Mouse (Mus musculus): ENCODE measurements around the gene Gm12830. TPM values are rescaled to one million over a fixed set of nuclear protein-coding genes. Genes with fewer than 3 reads are reported as not detected.

The Gm12830 gene
- not detected for polyA plus RNA-seq (2017; shearing (Covaris generic))

DNA sequence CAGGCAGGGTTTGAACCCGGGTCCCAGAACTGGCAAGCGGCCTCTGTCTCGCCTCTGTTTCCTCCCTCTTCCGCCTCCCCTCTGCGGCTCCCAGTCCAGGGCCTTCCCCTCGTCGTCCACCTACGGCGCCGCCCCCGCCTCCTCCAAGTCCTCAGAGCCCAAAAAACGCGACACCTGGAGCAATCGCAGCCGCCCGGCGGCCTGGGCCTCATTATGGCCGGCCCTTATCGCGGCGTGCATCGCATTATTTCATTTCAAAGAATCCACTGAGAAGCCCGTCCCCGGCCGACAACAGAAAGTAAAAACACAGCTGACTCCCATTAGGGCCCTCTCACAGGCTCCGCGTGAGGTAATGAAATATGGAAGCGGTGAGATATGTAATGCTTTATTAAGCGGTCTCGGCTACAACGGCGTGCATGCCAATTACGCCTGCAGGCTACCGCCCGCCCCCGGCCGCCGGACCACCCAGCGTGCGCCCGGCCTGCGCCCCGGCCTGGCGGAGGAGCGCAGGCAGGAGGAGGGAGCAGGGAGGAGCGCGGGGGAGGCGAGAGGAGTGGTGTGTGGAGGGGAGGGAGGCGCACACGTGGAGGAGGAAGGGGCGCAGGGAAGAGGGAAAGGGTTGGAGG, at the start of gene Gm12830:
Gene Gm12830 (plus strand): TSS at position 156 of the 626 bp plus-strand sequence.
- no peak for ATAC-seq

DNA sequence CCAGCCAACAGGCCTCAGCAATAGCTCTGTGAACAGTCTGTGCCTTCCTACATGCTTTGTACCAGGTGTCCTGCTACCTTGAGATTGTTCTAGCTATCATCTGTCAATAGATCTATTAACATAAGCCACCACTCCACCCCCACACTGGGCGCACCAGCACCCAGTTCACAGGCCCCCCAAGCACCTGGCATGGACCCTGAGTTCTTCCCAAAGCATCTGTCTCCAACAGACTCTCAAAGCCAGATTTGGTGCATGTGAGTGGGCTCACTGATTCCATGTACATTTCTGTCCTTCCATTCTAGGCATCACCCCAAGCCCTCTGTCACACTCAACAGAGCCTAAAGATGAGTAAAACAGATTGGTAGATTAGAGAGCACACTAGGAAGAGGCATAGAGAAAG, 48.2 kb upstream of the Gm12830 start:
- no peak for ATAC-seq

DNA sequence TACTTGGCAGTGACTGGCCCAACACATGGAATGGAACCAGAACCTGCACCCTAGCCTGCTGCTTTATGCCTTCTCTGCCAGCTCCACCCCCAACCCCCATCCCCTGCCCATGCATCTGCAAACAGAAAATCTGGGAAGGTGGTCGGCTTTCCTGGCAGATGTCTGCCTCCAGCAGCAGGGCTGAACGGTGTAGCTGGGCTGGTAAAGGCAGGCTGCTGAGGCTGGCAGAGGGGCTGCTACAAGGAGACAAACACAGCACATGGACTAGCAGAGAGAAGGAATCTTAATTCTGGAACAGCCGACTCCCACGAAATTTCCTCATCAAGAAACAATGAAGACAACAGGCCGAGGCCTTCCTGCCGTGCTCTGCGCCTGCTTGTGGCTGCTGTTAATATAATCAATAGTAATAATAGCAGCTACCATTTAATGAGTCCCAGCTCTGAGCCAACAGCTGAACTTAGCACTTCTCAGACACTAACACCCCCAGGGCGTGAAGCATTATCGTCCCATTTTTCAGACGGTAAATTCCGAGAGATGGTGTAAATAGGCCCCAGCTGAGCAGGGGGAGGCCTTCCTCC, 43.8 kb upstream of the Gm12830 start:
- no peak for ATAC-seq

DNA sequence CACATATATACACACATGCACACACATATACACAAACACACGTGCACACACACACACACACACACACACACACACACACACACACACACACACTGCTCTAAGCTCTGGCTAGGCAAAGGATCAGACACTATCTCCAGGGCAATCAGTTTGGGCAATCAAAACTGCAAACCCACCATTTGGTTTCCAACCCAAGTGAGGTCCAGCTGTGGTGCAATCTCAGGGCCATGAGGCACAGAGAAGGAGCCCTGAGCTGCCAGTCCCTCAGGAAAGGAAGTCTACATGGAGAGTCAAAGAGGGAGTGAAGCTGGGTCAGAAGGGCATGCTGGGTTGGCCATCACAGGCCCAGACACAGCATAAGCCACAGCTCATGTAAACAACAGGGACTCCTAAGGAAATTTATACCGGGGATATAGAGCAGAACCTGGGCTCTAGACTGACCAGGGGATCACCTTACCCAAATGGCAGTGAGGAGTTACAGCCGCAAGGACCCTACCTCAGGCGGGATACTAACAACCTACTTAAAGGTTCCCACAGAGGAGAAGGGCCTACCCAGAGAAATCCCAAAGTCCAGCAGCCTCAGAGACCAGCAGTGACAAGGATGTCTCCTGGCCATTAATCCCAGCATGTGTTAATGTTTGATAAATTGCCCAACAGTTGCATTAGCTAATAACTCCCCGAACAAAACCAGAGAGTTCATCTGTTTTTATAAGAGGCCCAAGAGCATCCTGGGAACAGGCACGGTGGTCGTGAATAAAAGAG, 42.6 kb upstream of the Gm12830 start:
- no peak for ATAC-seq

DNA sequence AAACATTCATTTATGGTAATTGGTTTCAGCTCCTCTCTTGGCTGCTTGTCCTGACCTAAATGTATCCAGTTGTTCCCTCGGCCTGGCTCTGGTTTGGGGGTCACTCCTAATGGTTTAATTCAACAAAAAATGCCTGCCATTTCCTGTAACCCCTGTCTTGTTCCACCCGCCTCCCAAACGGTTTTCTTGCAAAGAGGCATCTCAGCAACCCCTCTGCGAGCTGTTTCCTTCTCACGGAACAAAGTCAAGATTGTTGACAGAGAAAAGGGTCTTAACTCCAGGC, 42.1 kb upstream of the Gm12830 start:
- no peak for ATAC-seq

DNA sequence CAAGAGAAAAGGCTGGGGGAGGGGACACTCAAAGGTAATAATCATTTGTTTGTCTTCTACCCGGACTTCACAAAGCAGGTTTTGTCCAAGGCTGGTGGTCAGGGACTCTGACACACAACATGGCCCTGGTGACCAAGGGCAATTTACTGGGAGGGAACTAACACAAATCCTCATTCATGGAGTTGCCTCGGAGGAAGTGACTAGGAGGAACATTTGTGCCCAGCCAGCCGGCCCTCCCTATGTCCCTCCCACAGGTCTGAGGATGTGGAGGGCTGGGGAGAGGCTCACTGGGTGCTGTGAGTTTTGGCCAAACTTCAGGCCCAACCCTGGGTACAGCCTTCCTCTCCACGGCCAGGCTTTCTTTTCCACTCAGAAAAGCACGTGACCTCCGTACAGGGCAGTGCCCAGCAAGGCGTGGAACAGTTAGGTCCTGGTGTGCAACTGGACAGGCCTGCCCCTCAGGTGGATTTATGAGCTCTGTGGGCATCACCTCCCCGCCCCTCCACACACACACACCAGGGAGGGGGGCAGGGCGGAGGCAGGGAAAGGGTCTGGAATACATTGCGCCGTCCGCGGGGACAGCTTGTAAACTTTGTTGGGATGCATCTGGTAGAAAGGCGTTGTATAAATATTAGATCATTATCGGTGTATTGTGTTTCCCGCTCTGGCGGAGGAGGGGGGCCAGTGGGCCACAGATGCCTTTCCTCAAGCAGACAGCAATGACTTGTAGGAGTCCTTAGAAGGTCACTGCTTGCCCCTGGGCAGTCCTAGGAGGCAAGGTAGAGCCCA, 41.6 kb upstream of the Gm12830 start:
- no peak for ATAC-seq

DNA sequence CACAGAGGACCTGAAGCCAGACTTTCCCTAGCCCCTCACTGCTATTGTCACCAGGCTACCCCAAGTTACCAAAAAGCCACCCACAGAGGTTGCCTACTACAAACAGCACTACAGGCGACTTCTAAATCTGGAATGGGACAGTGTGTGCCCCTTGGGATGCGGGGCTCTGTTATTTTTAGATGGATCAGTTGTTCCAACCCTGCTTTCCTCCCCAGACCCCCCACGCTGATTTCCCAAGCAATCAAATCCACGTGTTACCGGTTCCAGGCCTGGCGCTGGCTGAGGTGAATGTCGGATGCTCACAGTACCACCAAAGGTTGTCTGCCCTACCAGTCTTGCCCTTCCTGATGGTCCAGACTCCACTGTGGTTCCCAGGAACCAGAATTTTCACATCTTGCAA, 38.7 kb upstream of the Gm12830 start:
- ATAC-seq: no peak

DNA sequence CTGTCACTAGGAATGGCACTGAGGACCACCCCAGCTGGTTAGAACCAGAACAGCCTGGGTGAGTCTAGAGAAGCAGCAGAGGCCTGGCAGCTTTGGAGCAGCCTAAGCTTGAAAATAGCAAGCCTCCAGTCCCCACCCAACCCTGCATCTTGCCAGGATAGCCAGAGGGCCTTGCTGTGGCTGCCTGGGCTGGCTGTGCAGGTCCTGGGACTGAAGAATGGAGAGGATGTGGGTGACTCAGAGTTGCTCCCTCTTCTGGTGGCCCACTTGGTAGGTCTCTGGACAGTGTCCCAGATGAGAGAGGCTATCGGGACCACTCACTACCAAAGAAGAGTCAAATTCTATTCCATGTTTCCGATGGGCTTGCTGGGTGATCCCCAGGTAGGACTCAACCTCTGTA, 36.8 kb upstream of the Gm12830 start:
- no peak for ATAC-seq

DNA sequence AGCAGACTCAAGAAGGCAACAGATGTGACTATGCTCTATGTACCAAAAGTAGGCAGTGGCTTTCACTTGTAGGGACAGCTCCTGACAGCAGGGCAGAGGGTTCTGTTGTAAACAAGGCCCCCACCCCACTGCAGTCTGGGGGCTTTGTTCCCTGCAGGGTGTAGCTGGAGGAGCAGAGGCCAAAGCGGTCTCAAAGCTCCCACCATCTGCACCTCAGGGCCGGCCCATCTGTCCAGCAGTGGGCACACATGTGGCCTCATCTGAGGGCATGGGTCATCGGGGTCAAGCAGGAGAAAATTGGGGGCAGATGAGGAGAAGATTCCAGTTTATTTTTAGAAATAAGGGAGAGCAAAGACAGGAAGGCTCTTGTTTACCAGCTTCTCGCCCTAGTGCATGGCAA, 32.7 kb upstream of the Gm12830 start:
- ATAC-seq: no peak

DNA sequence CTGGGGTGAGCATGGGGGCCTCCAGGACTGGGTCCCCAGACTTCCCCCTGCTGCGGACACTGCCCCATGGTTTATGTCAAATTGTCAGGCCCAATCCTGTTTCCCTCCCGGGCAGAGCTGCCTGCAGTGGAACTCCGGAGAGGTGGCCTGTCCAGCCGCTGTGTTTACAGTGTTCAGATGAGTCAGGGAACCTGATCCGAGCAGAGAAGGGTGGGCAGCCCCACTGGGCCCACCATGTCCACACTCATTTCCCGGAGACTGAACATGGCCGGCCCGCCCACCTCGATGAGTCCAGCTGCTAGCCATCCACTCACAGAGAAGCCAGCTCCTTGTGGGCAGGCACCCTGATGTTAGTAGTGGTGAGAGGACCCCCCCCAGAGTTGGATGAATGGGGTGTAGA, 29.9 kb upstream of the Gm12830 start:
- ATAC-seq: no peak

DNA sequence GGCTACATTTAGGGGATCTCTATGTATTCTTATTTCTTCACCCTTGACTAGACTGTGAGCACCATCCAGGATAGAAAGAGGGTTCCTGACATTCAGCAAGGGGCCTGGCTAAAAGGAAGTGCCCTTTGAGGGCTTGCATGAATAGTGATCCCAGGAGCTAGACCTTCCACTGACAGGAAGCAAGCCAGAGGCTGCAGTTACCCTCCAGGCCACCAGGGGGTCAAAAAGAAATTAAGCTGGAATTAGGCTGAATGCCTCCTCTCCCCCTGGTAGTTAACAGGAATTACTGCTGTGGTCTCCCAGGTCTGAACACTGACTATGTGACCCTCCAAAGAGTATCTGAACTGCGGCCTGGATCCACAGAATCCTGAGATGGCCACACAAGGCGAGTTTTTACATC, 27.7 kb upstream of the Gm12830 start:
- ATAC-seq: no peak

DNA sequence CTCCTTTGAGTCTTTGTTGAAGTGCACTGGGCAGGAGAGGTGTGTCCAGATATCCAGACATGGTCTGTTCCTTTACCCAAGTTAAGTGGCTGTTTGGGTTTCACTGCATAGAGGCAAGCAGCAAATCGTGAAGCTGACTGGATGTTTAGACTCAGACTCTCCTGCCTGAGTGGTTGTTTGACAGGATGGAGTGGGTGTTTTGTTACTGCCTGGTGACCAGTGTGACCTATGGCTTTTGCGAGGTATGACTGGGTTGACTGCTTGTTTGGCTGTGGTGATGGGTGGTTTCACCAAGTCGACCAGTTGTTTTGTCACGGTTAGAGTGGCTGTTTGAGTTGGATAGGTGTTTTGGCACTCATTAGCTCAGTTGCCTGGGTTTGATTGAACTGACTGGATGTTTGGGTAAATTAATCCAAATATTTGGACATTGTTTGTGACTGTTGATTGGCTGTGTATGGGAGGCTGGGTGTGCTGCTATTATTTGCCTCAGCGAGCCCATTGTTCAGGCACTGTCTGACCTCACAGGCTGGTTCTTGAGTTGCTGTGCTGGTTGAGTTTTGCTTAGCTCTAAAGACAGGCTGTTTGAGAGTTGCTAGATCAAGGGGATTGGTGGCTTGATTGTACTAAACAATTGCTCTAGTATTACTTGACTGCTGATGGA, 24.1 kb upstream of the Gm12830 start:
- no peak for ATAC-seq

DNA sequence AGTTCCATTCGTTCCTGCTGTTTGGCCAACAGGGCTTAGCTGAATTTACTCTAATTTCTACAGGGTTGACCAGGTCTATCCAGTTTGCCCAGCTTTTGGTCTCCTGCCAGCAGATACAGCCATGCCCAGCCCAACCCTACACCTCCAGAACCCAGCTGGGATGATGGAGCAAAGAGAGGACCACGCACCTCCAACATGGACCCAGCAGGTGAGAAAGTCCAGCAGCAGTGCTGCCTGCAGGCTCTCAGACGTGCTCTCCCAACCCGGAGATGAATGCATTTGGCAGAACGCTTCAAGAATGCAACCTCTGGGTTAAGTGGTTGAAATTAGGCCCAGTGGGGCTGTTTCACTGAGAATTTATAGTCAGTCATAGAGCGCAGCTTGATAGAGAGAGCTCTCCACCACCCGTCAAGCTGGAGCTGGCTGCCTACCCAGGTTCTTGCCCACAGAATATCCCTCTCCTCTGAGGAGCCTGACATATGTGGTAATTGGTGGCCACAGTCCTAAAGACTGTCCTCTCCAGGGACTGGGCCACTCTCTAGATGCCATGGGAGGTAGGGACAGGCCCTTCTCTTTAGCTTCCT, 23.4 kb upstream of the Gm12830 start:
- no peak for ATAC-seq

DNA sequence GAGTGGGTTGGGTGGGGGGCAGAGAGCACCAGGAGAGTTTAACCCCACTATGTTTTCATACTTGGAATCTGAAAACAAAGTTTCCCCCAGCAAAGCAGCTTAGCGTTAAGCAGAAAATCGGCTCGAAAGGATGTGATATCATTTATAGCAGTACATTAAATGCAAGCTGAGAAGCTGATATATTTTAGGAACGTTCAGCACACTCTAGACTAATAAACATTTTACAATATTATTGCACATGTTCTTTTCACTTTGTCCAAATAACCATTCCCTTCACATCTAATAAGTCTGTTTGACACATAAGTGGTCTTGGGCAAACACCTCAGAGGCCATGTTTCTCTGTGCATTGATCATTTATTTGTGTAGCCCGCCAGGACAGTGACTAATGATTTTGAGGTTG, 17.4 kb upstream of the Gm12830 start:
- ATAC-seq: no peak

DNA sequence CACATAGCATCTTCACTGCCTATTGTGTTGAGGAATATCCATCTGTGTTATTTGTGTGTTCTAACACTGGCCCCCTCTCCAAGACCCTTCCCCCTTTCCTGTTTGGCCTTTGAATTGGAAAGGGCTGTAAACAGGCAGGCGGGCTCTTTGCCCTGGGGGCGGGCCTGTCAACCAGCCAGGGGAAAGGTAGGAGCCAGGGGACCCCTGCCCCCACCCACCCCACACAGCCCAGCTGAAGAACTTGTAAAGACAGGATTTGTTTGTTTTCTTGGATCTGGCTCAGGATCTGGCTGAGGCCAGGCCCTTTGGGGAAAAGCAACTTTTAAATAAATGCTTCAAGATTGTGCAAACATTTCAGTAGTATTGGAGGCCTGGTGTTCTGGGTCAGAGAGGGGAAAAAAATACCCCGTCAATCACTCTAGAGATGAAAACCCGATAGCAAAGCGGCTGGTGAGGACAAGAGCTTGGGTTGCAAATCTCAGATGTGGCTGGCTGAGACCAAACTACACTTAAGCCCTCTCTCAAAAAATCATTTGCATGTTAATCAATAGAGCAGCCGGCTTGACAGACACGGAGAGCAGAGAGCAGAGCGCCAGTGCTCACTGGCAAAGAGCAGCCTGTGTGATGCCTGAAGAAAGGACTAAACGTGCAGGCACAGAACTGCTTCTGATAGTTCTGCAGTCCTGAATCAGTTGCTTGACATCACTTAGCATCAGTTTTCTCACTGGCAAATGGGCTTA, 2.4 kb upstream of the Gm12830 start:
- ATAC-seq: no peak

DNA sequence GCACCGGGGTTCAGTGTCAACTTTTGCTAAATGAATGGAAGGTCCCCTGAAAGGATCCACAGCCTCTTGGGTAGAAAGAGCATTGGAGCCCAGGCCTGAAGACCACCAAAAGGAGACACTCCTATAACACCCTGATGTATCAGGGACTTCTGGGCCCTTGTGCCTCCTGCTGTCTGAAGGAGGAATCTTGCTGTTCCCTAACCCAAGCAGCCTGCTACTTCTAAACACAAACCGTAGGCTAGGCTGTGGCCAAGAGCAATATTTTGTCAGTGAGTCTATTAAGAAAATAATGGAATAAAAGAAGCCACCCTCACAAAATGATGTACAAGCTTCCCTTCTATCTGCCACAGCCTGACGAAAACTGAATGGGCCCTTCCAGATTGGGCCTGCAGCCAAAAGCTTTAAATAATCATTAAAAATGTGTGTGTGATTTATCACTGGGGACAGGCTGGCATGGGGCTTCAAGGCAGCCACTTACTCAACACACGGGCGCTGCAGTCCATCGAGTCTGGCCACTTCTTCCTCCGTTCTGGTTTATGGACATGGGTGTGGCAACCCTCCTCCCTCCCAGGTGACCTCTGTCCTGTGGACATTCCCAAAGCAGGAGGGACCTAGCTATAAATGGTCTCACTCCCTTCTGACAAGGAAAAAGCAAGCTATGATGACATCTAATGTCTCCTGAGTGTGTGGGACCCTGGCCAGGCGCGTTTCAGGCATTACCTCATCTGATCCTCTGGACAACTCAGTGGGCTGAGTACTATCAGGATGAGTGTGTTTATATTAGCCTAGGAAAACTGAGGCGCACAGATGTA, 13.5 kb downstream of the Gm12830 start:
- ATAC-seq: no peak

DNA sequence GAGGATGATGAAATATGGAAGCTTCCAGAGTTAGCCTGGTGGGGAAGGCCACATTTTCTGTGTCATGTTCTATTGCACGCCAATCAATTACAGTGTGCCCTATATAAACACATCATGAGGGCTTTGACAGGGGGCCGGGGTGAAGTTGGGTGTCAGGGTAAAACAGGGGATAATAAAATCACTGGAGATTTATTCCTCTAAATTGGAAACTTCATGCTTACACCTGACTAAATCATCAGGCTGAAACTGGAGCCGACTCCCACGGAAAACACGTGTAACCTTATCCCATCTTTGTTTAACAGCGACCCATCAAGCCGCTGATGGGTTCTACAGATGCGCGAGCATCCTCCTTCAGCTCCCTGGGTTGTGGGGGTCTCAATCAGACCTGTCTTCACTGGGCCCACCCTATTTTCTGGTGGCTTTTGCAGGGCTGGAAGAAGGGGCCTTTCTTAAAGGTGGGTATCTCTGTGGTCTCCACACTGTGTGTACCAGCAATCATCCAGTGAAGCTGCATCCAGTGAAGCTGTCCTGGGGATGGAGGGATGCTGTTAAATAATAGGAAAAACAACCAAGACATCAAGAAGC, 19.9 kb downstream of the Gm12830 start:
- no peak for ATAC-seq

DNA sequence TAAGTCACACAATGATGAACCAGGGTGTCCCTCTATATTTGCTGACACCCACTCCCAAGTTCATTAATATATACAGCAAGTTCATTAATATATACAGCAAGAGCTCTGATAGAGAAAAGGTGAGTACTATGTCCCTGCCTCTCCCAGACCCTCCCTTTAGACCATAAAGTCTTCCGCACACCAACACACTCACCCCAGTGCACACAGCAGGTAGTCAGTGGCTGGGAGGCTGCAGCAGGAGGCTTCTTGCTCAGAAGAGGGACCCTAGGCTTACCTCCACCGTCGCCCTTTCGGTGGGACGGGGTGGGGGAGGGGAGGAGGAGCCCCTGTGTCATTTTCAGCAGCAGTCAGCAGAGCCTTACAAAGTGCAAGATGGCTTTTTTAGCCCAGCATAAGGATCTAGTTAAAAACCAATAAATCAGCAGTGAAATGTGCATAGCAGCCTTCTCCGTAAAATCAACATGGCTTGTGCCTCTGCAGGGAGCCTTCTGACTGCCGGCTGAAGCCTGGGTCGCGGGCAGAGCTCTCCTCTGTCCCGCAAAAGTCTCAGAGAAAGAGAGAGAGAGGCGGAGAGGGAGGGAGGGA, 20.9 kb downstream of the Gm12830 start:
- no peak for ATAC-seq

DNA sequence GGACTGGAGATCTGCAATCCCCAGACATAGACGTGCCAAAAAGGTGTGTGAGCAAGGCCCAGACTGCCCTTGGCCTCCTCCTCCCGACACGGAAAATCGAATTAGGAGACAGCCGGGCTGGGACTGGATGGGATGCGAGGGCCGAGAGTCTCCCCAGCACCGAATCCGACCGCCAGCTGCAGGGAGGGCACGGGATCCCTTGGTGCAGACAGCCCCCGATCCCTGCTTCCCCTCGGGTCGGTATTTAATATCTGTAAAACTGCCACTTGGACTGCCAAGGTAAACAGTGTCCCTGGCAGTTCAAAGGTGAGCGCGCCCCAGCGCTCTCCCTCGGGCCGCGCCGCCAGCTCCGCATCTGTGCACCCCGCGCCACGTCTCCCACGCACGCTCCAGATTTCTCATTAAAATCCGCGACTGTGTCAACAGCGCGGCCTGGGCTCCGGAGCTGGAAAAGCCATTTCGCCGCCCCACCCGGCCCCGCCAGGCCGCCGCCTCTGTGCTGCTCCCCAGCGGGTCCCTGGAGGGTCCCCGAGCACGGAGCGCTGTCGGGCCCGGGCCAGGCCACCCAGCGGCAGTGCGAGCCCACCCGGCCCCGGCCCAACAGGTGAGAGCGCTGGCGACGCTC, 21.7 kb downstream of the Gm12830 start:
- no peak for ATAC-seq

DNA sequence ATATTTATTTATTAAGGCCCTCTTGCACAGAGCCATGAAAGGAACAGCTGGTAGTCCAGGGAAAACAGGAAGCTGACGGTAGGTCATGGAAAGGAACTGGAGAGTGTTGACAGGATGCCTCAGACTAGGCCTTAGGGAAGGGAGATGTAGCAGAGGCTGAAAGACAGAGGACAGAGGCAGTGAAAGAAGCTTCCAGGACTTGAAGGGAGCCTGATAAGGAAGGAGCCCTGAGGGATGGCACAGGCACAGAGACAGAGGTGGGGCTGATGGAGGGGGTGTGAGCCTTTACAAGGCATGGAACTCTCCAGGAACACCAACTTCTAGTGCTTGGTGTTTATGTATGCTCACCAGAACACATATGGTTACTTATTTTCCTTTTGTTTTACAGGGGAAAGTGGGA, 23.1 kb downstream of the Gm12830 start:
- ATAC-seq: no peak

Data from CD4-positive, CD25-positive, alpha-beta regulatory T cell, adult 4 months (primary cell).